ENCODE assay signal across 8 mouse cellular contexts in the genomic region with DNA sequence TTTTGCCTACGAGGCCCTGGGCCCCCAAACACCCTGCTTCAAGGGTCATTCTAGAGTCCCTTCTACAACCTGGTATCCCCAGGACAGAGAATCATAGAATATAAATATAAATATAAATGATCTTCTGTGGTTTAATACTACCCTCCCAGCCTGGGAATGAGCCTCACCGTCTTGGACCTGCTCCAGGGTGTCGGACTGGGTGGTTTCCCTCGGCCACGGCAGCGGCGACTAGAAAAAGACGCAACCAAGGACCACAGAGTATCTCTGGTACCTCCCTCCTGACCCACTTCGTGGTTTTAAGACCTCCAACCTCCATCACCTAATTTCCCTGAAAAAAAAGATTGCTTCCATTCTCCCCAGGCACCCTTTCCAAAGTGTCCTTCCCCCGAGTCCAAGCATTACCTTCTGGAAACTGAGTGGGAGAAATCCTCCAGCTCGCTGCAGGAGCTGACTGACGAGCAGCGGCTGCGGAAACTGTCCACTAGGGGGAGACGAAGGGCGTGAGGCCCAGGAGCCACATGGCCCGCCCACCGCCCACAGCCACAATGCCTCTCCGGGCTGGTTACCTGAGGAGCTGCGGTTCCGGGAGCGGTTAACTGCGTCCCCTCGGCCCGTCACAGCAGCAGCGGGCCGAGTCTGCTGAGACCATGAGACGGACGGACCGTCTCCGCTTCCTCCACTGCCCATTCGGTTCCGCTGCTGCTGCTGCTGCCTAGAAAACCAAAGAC. TPM values are rescaled to one million over a fixed set of nuclear protein-coding genes. Genes with fewer than 3 reads are reported as not detected.
DNase-seq lines count a peak whose midpoint lies in the region; ATAC-seq and TF ChIP-seq lines count a peak whose summit lies in the region.

No protein-coding gene starts in this region.

- peaks cover 17% of the 10 kb centered on the region for H3K27me3 ChIP-seq in heart, embryonic 11.5 days (ENCODE audit: control insufficient read depth, insufficient read depth, low read length)
- peaks cover 8% of the 10 kb centered on the region; the same call in 1 of the 2 replicates for H3K27me3 ChIP-seq in kidney, embryonic 16.5 days (ENCODE audit: insufficient read depth, low read length)
- no peaks in the 10 kb centered on the region for H3K27me3 ChIP-seq in liver, adult 2 months (ENCODE audit: control insufficient read depth, insufficient read depth, low read length)
- H3K27me3 ChIP-seq in splenic B cell, adult 2 months (ENCODE audit: control insufficient read depth, insufficient read depth, low read length, poor library complexity, severe bottlenecking): no peaks in the 10 kb centered on the region

- peak overlapping the region; percentile 78 for H3K4me2 ChIP-seq in heart, embryonic 11.5 days
- H3K4me2 ChIP-seq in kidney, embryonic 16.5 days (replicated peaks; ENCODE audit: low read depth, low read length): peak overlapping the region; percentile 62

- H3K36me3 ChIP-seq in heart, embryonic 11.5 days (ENCODE audit: control insufficient read depth, insufficient read depth, low read length): no peaks in the 10 kb centered on the region
- 0 out of 2 replicates have a peak, but pooled peaks cover 2% of the 10 kb centered on the region for H3K36me3 ChIP-seq in kidney, embryonic 16.5 days (ENCODE audit: insufficient read depth, low read length)
- H3K36me3 ChIP-seq in liver, adult 2 months (ENCODE audit: control insufficient read depth, insufficient read depth, low read length): no peaks in the 10 kb centered on the region
- H3K36me3 ChIP-seq in splenic B cell, adult 2 months (ENCODE audit: control insufficient read depth, insufficient read depth, low read length, poor library complexity, severe bottlenecking): peaks cover 4% of the 10 kb centered on the region

- no peaks in the 10 kb centered on the region for H3K9me3 ChIP-seq in heart, embryonic 11.5 days (replicated peaks; ENCODE audit: control insufficient read depth, low read length)
- no peaks in the 10 kb centered on the region for H3K9me3 ChIP-seq in kidney, embryonic 16.5 days (ENCODE audit: low read length)

- peak; percentile 51; the same call in 1 of the 2 replicates for TF ChIP-seq POLR2A in brain, embryonic 14.5 days (IDR thresholded peaks at IDR 0.05; ENCODE audit: borderline replicate concordance, extremely low read depth, insufficient read depth, insufficient read length, poor library complexity, severe bottlenecking)
- no peak for TF ChIP-seq POLR2A in liver, adult 2 months (IDR thresholded peaks at IDR 0.05; ENCODE audit: extremely low read depth, insufficient read depth, low read length)

- no peak overlapping the region for H3K27ac ChIP-seq in heart, embryonic 11.5 days (ENCODE audit: low read depth, low read length)
- no peak overlapping the region for H3K27ac ChIP-seq in kidney, embryonic 16.5 days (ENCODE audit: low read length)
- no peak overlapping the region for H3K27ac ChIP-seq in liver, adult 2 months (replicated peaks; ENCODE audit: insufficient read depth, low read depth, low read length)

- peak; percentile 87 to 88 for DNase-seq in B cell, adult 2 months
- peak; percentile 92 for DNase-seq in brain, embryonic 14.5 days (ENCODE audit: low read depth)
- DNase-seq in liver, adult 2 months (ENCODE audit: extremely low read depth, low read depth, low spot score): peak; percentile 60
- peak; percentile 90 for DNase-seq in naive thymus-derived CD4-positive, alpha-beta T cell, adult 2 months (ENCODE audit: low read depth)
- DNase-seq in splenic B cell, adult 2 months (ENCODE audit: low read depth, low spot score): peak; percentile 87

- 20% methylated on average over 33 of the region's 33 CpGs for WGBS in heart, embryonic 11.5 days (ENCODE audit: insufficient replicate concordance)
- 20% methylated on average over 33 of the region's 33 CpGs for WGBS in kidney, embryonic 16.5 days
- 20% methylated on average over 33 of the region's 33 CpGs for WGBS in liver, adult 2 months

- TF ChIP-seq CTCF in brain, embryonic 14.5 days (IDR thresholded peaks at IDR 0.05; ENCODE audit: borderline replicate concordance, extremely low read depth, insufficient read depth, insufficient read length): peak; percentile 95
- TF ChIP-seq CTCF in liver, adult 2 months (IDR thresholded peaks at IDR 0.05; ENCODE audit: low read depth, low read length): peak; percentile 93

- no peaks in the 10 kb centered on the region for H3K79me2 ChIP-seq in liver, adult 2 months (ENCODE audit: control insufficient read depth, insufficient read depth, low read length)

- peak overlapping the region; percentile 42 for H3K4me3 ChIP-seq in heart, embryonic 11.5 days (ENCODE audit: low read depth, low read length)
- H3K4me3 ChIP-seq in kidney, embryonic 16.5 days (ENCODE audit: low read length): peak overlapping the region; percentile 41
- H3K4me3 ChIP-seq in liver, adult 2 months (ENCODE audit: insufficient read depth, low read depth, low read length): peak overlapping the region; percentile 54

- H3K9ac ChIP-seq in heart, embryonic 11.5 days (ENCODE audit: low read depth, low read length): peak overlapping the region; percentile 50; the same call in 1 of the 2 replicates
- H3K9ac ChIP-seq in kidney, embryonic 16.5 days (replicated peaks; ENCODE audit: low read length): 0 out of 2 replicates have a peak overlapping the region, but pooled peaks have one; percentile 36
- H3K9ac ChIP-seq in liver, adult 2 months (ENCODE audit: low read depth, low read length): peak overlapping the region; percentile 59

- peaks cover 15% of the 10 kb centered on the region for H3K4me1 ChIP-seq in heart, embryonic 11.5 days (ENCODE audit: control insufficient read depth, insufficient read depth, low read length)
- H3K4me1 ChIP-seq in kidney, embryonic 16.5 days (ENCODE audit: insufficient read depth, low read length): peaks cover 21% of the 10 kb centered on the region
- peaks cover 10% of the 10 kb centered on the region; the same call in 1 of the 2 replicates for H3K4me1 ChIP-seq in liver, adult 2 months (ENCODE audit: control insufficient read depth, insufficient read depth, low read length)

- ATAC-seq in erythroblast, adult 5-6 weeks (replicated peaks; ENCODE audit: low FRiP score, poor library complexity, severe bottlenecking): peak; percentile 89
- ATAC-seq in heart, embryonic 11.5 days (replicated peaks; ENCODE audit: insufficient number of reproducible peaks, low FRiP score, low TSS enrichment): 0 out of 2 replicates have a peak, but pooled peaks have one; percentile 49
- peak; percentile 46 for ATAC-seq in kidney, embryonic 16.5 days (ENCODE audit: low FRiP score, low TSS enrichment)

RNA-seq across cellular contexts. Expression of a gene that starts 18.2 kb away (rescaled TPM):
- polyA plus RNA-seq in brain, embryonic 14.5 days (2012; rRNA removed): 26.5 and 33.3 TPM in 2 replicates
- 5.2 TPM in 1 of 2 replicates, not detected in the other for total RNA-seq in erythroblast, adult 5-6 weeks (2015; ENCODE audit: low replicate concordance)
- total RNA-seq in erythroblast, adult 5-6 weeks (2017; ENCODE audit: low replicate concordance): 5.8 and 16.9 TPM in 2 replicates
- 12.1 and 19.8 TPM in 2 replicates for polyA plus RNA-seq in heart, embryonic 11.5 days (2014; fragmentation: Nextera tagmentation; extraction: Ambion mirVana)
- polyA plus RNA-seq in kidney, embryonic 16.5 days (2015; fragmentation: Nextera tagmentation; extraction: Ambion mirVana): 30.8 and 31.7 TPM in 2 replicates
- 5.6 and 7.7 TPM in 2 replicates for total RNA-seq in liver, adult 2 months (2014; rRNA removed)
- 9.7 and 12.0 TPM in 2 replicates for polyA plus RNA-seq in liver, adult 2 months (2012; rRNA removed)

RNA-seq across cellular contexts. Expression of a gene that starts 20.9 kb away (rescaled TPM):
- polyA plus RNA-seq in brain, embryonic 14.5 days (2012; rRNA removed): 8.3 and 8.5 TPM in 2 replicates
- total RNA-seq in erythroblast, adult 5-6 weeks (2015; ENCODE audit: low replicate concordance): 330 and 397 TPM in 2 replicates
- 26.8 and 56.7 TPM in 2 replicates for total RNA-seq in erythroblast, adult 5-6 weeks (2017; ENCODE audit: low replicate concordance)
- polyA plus RNA-seq in heart, embryonic 11.5 days (2014; fragmentation: Nextera tagmentation; extraction: Ambion mirVana): 0.45 and 1.6 TPM in 2 replicates
- polyA plus RNA-seq in kidney, embryonic 16.5 days (2015; fragmentation: Nextera tagmentation; extraction: Ambion mirVana): 1.8 TPM in 2 replicates
- 0.18 and 0.27 TPM in 2 replicates for total RNA-seq in liver, adult 2 months (2014; rRNA removed)
- polyA plus RNA-seq in liver, adult 2 months (2012; rRNA removed): 1.7 and 2.0 TPM in 2 replicates

RNA-seq across cellular contexts. Expression of a gene that starts 33.7 kb away (rescaled TPM):
- 20.7 and 52.7 TPM in 2 replicates for polyA plus RNA-seq in brain, embryonic 14.5 days (2012; rRNA removed)
- not detected in 2 replicates for total RNA-seq in erythroblast, adult 5-6 weeks (2015; ENCODE audit: low replicate concordance)
- total RNA-seq in erythroblast, adult 5-6 weeks (2017; ENCODE audit: low replicate concordance): not detected in 2 replicates
- polyA plus RNA-seq in heart, embryonic 11.5 days (2014; fragmentation: Nextera tagmentation; extraction: Ambion mirVana): 0.77 and 0.93 TPM in 2 replicates
- polyA plus RNA-seq in kidney, embryonic 16.5 days (2015; fragmentation: Nextera tagmentation; extraction: Ambion mirVana): 0.67 and 0.77 TPM in 2 replicates
- total RNA-seq in liver, adult 2 months (2014; rRNA removed): 0.09 and 0.27 TPM in 2 replicates
- 0.16 and 0.24 TPM in 2 replicates for polyA plus RNA-seq in liver, adult 2 months (2012; rRNA removed)

RNA-seq across cellular contexts. Expression of a gene that starts 52.3 kb away (rescaled TPM):
- polyA plus RNA-seq in brain, embryonic 14.5 days (2012; rRNA removed): 0.57 and 0.98 TPM in 2 replicates
- not detected in 2 replicates for total RNA-seq in erythroblast, adult 5-6 weeks (2015; ENCODE audit: low replicate concordance)
- total RNA-seq in erythroblast, adult 5-6 weeks (2017; ENCODE audit: low replicate concordance): 0.42 TPM in 1 of 2 replicates, not detected in the other
- not detected in 2 replicates for polyA plus RNA-seq in heart, embryonic 11.5 days (2014; fragmentation: Nextera tagmentation; extraction: Ambion mirVana)
- polyA plus RNA-seq in kidney, embryonic 16.5 days (2015; fragmentation: Nextera tagmentation; extraction: Ambion mirVana): 1.4 and 1.6 TPM in 2 replicates
- total RNA-seq in liver, adult 2 months (2014; rRNA removed): 0.83 and 1.1 TPM in 2 replicates
- 0.37 and 0.50 TPM in 2 replicates for polyA plus RNA-seq in liver, adult 2 months (2012; rRNA removed)

Comparison
In these comparisons a context has a peak if more than half of its experiments do, and no peak if none do; other contexts are left out.
1. RNA of a gene that starts 33.7 kb away (polyA plus RNA-seq): 20.7 to 52.7 TPM in brain, embryonic 14.5 days; 0.77 to 0.93 TPM in heart, embryonic 11.5 days, 0.67 to 0.77 TPM in kidney, embryonic 16.5 days and 0.16 to 0.24 TPM in liver, adult 2 months; every median in the first group is over 10 times any median in the second.
2. Peak in every context shown above with its lines, with median percentiles within 50 percentile points of each other: DNase-seq, ATAC-seq, H3K4me3 ChIP-seq and H3K9ac ChIP-seq.